Mouse (Mus musculus): Measurements from ENCODE around the gene Dhx32.

Gene Dhx32

DNA sequence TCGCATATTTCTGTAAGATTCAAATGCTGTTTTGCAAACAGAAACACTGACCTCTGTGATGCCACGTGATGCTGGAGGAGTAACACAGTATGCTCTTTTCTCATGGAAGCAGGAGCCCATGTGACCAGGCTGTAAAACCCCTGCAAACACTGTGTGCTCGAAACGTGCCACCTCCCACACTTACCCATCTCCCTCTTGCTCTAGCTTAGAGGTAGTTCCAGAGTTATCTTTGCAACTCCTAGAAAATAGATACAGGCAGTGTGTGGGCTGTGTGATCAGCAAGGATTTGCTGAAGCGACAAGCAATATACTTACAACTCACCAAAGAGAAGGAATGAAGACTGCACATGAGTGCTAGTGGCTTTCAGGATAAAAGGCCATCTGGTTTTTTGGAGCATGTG lies 14.0 kb downstream of the Dhx32 start:
- DNase-seq (ENCODE audit: low spot score in 2 of 2), result peak; percentile 46 to 50

DNA sequence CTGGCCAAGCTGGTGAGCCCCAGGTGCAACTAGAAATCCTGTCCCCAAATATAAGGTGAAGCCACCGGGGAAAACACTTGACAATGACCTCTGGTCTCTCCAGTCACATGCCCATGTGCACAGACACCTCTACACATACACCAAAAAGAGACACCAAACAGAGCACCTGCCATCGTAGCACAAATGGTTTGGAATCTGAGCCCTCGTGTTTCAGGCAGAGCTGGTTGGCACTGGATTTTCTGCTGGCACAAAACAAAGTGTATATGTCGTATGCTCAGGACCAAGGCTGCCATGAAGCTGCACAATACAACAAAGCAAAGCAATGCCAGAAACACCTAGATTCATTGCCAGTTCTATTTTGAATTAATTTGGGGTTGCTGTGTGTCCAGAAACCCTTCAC lies 14.5 kb downstream of the Dhx32 start:
- no peak for DNase-seq (ENCODE audit: low spot score in 2 of 2)

GRCm38 (mm10) chr7:133765849-133766243 lies 16.7 kb downstream of the Dhx32 start:
- peak; percentile 52 to 63 for DNase-seq (ENCODE audit: low spot score in 2 of 2)

- no peak for DNase-seq (ENCODE audit: low spot score in 2 of 2)
These were observed 17.2 kb downstream of the Dhx32 start for GRCm38 (mm10) chr7:133765240-133765848.

GRCm38 (mm10) chr7:133764425-133764824 lies 18.1 kb downstream of the Dhx32 start:
- DNase-seq (ENCODE audit: low spot score in 2 of 2), result no peak

- no peak for DNase-seq (ENCODE audit: low spot score in 2 of 2)
These were observed 19.8 kb downstream of the Dhx32 start for GRCm38 (mm10) chr7:133762696-133763095.

DNA sequence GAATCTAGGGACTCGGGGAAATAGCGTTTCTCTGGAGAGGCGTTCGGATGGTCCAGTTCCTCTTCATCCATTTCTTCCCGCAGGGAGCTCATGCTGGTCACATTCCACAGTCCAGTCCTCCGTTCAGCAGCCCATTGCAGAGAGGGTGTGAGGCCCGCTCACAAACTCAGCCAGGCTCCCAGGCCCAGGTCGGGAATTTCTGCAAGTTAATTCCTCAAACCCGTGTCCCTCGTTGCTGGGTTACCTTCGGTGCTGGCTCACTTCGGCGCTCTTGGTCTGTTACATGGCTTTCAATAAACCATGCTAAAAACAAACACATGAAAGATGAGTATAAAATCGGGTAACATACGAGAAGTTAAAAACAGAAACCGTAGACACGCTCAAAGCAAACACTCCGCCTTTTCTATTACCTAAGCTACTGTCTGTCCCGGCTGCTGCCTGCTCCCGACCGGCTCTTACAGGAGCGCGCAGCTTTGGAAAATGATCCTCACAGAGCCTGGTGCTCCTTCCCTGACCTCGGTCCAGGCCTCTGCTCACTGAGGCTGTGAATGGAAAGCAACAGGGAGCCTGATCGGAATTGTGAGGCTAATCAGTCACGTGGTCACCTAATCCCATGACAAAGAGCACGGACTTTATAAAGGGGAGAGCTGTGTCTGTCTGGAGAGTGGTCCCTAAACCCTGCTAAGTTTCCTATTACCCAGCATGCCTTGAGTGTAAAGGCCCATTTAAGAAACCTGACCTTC lies 22.7 kb downstream of the Dhx32 start:
- peak in 1 of 2 experiments; percentile 46 for DNase-seq (ENCODE audit: low spot score in 2 of 2)

- no peak for DNase-seq (ENCODE audit: low spot score in 2 of 2)
These were observed 23.8 kb downstream of the Dhx32 start for GRCm38 (mm10) chr7:133758716-133759115.

DNA sequence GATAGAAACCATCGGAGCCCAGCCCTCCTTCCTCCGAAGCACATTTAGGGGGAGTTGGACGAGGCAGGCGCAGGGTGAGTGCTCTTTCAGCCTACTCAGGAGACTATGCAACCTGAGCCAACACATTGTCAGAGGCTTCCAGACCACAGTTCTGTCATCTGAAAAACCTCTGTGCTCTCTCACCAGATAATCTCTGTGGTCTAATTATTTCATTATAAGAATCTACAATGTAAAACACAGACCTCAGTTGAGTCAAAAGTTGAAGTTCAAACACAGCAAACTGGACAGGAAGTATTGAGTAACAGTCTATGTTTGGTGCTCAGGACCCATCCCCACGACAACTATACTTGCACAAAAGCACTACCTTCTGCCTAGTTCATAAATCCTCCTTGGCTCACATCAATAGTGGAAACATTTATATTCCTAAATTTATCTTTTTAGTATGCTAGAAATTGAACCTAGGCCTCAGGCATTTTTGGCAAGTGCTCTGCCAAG lies 24.5 kb downstream of the Dhx32 start:
- no peak for DNase-seq (ENCODE audit: low spot score in 2 of 2)

- DNase-seq (ENCODE audit: low spot score in 2 of 2), result no peak
These were observed 31.4 kb downstream of the Dhx32 start for GRCm38 (mm10) chr7:133751163-133751562.

- DNase-seq (ENCODE audit: low spot score in 2 of 2), result no peak
These were observed 31.9 kb downstream of the Dhx32 start for GRCm38 (mm10) chr7:133750666-133751065.

- no peak for DNase-seq (ENCODE audit: low spot score in 2 of 2)
These were observed 33.8 kb downstream of the Dhx32 start for GRCm38 (mm10) chr7:133748753-133749152.

DNA sequence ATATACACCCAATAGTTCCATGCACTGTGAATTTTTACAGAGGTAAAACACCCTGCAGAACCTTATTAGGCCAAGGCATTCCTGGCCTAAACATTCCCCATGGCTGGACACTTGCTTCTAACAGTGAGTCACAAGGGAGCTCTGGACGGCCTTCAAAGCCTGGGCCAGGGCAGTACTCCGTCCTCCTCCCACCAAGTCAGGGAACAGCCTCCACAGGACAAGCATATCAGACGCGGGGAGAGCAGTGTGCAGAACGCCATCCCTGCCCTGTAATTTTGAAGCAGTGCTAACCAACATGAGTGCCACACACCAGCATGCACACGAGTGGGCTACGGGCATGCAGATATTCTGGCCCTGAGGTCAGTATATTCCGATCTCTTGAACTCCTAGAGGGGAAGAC lies 35.2 kb downstream of the Dhx32 start:
- DNase-seq (ENCODE audit: low spot score in 2 of 2), result no peak

DNA sequence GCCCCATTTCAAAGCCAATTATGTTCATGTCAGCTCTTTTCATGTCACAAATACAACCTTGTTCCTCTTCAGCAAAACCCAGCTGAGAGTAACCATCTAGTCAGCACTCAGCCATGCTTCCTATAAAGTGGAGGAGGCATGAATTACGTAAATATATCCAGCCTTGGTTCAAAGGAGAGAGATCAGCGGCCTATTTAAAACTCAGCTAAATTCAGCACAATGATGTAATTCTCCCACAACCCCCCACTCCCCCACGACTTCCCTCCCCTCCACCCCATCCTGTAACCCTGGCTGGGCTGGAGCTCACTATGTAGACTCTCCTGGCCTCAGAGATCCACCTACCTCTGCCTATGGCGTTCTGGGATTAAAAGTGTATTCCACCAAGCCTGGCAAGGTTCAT lies 37.8 kb downstream of the Dhx32 start:
- no peak for DNase-seq (ENCODE audit: low spot score in 2 of 2)

DNA sequence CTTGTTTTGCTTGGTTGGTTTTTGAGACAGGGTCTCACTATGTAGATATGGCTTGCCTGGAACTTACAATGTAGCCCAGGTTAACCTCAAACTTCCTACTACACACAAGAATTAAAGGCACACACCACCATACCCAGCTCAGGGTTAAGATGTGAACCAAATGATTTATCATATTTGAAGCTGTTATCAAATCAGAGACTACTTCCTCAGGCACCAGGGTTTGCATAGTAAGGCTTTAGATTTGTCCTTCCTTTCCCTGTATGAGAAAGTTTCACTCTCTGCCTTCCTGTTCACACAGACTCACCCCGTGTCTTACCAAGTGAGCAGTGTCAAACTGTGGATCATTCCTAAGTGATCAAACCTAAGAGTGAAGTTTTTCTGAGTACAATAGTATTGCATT lies 38.3 kb downstream of the Dhx32 start:
- DNase-seq (ENCODE audit: low spot score in 2 of 2), result no peak

GRCm38 (mm10) chr7:133743611-133744010 lies 38.9 kb downstream of the Dhx32 start:
- no peak for DNase-seq (ENCODE audit: low spot score in 2 of 2)

DNA sequence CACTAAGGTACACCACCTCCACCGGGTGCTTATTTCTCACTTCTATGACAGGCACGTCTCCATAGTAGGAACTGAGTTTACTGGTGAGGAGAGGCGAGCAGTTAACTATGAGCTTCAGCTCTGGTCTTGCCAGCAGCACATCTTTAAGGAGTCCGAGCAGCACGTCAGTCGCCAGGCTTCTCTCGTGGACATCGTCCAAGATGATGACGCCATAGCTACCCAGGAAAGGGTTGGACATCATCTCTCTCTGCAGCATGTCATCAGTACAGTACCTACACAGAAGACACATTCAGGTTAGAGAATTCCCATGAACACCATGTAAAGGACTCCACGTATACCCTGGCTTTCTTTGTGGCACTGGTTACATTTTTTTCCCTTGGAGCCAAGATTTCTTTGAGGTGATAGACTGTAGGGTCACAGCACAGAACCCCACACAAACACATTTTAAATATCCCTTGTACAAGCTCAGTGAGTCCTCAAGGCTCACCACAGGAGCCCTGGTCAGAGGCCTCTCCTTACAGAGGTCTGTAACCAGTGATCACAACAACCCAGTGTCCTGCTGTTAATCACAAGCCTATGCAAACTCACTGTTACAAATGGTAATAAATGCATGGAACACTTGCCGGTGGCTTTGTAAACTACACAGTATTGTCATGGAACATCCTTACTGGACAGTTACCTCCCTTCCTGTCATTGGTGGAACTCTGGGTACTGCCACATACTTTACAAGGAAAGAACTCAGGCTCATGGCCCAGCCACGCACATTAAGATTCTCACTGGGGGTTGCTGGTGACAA lies 39.8 kb downstream of the Dhx32 start:
- no peak for DNase-seq (ENCODE audit: low spot score in 2 of 2)

DNA sequence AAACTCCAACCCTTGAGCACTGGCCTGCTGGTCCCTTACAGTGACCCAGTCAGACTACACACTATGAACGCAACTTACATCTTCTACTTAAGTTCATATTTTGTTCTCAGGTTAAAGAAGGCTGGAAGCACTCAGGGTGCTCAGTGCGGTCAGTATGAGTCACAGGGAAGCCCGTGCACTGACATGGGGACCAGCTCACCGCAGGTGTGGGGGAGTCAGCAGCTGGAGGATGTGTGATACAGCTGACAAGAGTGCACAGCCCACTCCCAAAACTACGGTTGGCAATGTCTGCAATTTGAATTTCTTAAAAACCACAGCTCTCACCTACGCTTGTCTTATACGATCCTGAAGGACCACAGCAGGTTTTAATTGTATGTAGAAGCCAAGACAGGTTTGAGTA lies 42.0 kb downstream of the Dhx32 start:
- no peak for DNase-seq (ENCODE audit: low spot score in 2 of 2)

GRCm38 (mm10) chr7:133731971-133732645 lies 50.4 kb downstream of the Dhx32 start:
- DNase-seq (ENCODE audit: low spot score in 2 of 2), result no peak

GRCm38 (mm10) chr7:133730324-133731191 lies 52.0 kb downstream of the Dhx32 start:
- no peak for DNase-seq (ENCODE audit: low spot score in 2 of 2)

DNA sequence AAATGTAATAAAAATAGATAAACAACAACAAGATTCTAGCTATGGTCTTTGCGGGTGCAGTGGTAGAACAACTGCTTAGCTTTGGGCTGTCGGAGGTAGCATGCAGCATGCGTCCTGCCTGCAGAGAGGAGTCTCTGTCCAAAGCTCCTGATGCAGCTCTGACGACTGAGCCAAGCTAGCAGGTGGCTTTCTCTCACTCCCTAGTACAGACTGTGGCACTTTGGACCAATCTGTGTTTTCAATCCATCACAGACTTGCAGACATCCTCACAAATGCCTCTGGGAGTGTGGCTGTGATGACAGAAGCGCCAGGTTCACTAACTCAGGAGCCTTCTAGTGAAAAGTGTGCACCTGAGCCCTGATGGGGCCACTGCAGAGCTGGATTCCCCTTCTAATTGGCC lies 53.2 kb downstream of the Dhx32 start:
- no peak for DNase-seq (ENCODE audit: low spot score in 2 of 2)

Measured in right cerebral cortex, adult 2 months (tissue).